Mouse (Mus musculus) cerebellum, adult 2 months (tissue): ENCODE data around the gene Tbc1d16. TPM values are rescaled to one million over a fixed set of nuclear protein-coding genes. Genes with fewer than 3 reads are reported as not detected.
A peak's percentile ranks its signal among the peaks of the same experiment; 100 is the strongest.
"Not testable (repeated sequence)": the region's sequence is repeated elsewhere in the genome, so short reads cannot be mapped to it uniquely, and the experiment has no call there.

Experiments used
- DNase-seq, 2 experiments: peaks; one replicate each; pipeline ENCODE4 v3.0.0; 2021
- H3K27ac ChIP-seq: fragments of 200-500 bp; 2 replicates; pipeline ENCODE4 v1.5.1; 2012; ENCODE audit warnings: low read length, control low read depth, inconsistent platforms; ENCODE audit not compliant: insufficient read depth
- H3K27me3 ChIP-seq: fragments of 200-500 bp; 2 replicates; pipeline ENCODE4 v1.6.1; 2012; ENCODE audit warnings: inconsistent platforms, mild to moderate bottlenecking, low read length, moderate library complexity; ENCODE audit not compliant: control insufficient read depth, insufficient read depth
- H3K4me1 ChIP-seq: fragments of 200-500 bp; 2 replicates; pipeline ENCODE4 v1.6.1; 2011; ENCODE audit warnings: low read length; ENCODE audit not compliant: control insufficient read depth, insufficient read depth
- H3K4me3 ChIP-seq: fragments of 200-500 bp; replicated peaks from 2 replicates; pipeline ENCODE3; 2011; ENCODE audit warnings: mild to moderate bottlenecking, low read depth, low read length, control low read depth; ENCODE audit not compliant: insufficient read depth
- CTCF ChIP-seq: fragments of 200-500 bp; IDR thresholded peaks from 2 replicates; pipeline ENCODE4 v1.5.1; 2011; ENCODE audit warnings: low read depth, mild to moderate bottlenecking, control low read depth, low read length, moderate library complexity, borderline replicate concordance; ENCODE audit not compliant: insufficient read depth
- POLR2A ChIP-seq: fragments of 200-500 bp; IDR thresholded peaks from 2 replicates; pipeline ENCODE4 v1.6.1; 2011; ENCODE audit warnings: low read length, control low read depth, borderline replicate concordance; ENCODE audit not compliant: insufficient read depth
- WGBS: fragments of 180-500 bp; shearing (Covaris S2); methylation state at CpG from one replicate; pipeline ENCODE4 v1.1.7; 2018; 5-methylcytosine and 5-hydroxymethylcytosine counted together
- polyA plus RNA-seq: library from polyadenylated mRNA; depleted of rRNA; stranded (reverse); fragments of >200 nt; gene quantifications from 2 replicates; pipeline ENCODE4 v1.2.3, GENCODE M21; 2012

Gene Tbc1d16
- polyA plus RNA-seq, 1 experiment, result 32.5 TPM

DNA sequence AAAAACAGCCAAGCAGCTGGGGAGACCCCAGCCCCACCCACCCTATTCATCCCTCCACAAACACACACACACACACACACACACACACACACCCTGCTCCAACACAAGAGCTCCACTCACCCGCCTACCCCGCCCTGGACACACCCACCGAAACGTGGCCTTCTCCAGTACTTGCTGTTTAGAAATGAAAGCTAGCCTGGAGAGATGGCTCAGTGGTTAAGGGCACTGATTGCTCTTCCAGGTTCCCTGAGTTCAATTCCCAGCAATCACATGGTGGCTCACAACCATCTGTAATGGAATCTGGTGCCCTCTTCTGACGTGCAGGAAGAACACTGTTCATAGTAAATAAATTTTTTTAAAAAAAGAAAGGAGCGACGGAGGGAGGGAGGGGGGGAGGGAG, 37.5 kb upstream of the Tbc1d16 start:
- no peak overlapping the region for H3K4me3 ChIP-seq

DNA sequence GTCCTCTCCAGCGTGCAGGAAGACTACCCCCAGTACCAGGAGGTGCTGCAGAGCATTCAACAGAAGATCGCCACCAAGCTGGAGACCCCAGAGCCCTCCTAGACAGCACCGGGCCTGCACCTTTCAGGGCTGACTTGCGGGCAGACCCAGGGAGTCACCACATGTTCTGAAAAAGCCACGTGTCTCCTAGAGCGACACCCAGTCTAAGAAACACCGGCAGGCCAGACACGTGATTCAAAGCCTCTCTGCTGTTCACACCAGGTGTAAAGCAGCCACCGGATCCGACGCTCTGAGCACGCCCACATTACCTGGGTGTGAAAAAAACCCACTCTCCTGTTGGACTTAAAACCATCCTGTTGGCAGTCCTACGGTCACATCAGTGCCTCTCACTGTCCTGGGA, 36.1 kb upstream of the Tbc1d16 start:
- Histone ChIP-seq H3K27ac (no peak overlapping the region), H3K27me3 (no peaks in the 10 kb centered on the region), H3K4me1 (peaks cover 23% of the 10 kb centered on the region), H3K4me3 (no peak overlapping the region)
- 94% methylated on average over 13 of the region's 13 CpGs for WGBS
- no peak for TF ChIP-seq POLR2A
- no peak for TF ChIP-seq CTCF
- DNase-seq, result no peak

More for the DNA sequence above, 37.5 kb upstream of the Tbc1d16 start:
- WGBS, result 83% methylated on average over 7 of the region's 7 CpGs
- Histone ChIP-seq H3K27ac (no peak overlapping the region), H3K27me3 (no peaks in the 10 kb centered on the region), H3K4me1 (peaks cover 12% of the 10 kb centered on the region)
- DNase-seq, result no peak
- no peak for TF ChIP-seq CTCF
- no peak for TF ChIP-seq POLR2A

DNA sequence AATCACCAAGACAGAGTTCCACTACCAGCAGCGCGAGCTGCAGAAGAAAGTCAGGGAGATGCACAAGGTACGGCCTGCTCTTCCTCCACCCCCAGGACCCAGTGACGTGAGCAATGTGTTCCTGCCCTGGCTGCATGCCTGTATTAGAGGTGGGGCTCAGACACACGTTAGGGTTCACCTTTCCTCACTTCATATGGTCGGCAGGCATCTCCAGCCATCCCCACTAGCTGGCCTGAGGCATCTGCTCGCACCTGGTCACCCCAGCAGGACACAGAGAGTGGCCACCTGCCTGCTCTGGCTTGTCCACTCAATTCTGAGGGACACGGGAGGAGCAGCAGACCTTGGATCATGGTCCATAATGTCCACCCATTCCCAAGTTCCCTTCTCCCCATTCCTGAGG, 31.7 kb upstream of the Tbc1d16 start:
- Histone ChIP-seq H3K4me3 (no peak overlapping the region), H3K27ac (no peak overlapping the region), H3K27me3 (no peaks in the 10 kb centered on the region), H3K4me1 (peaks cover 13% of the 10 kb centered on the region)
- no peak for TF ChIP-seq POLR2A
- TF ChIP-seq CTCF, result no peak
- 26% methylated on average over 8 of the region's 8 CpGs for WGBS
- peak; percentile 47 to 48 for DNase-seq

DNA sequence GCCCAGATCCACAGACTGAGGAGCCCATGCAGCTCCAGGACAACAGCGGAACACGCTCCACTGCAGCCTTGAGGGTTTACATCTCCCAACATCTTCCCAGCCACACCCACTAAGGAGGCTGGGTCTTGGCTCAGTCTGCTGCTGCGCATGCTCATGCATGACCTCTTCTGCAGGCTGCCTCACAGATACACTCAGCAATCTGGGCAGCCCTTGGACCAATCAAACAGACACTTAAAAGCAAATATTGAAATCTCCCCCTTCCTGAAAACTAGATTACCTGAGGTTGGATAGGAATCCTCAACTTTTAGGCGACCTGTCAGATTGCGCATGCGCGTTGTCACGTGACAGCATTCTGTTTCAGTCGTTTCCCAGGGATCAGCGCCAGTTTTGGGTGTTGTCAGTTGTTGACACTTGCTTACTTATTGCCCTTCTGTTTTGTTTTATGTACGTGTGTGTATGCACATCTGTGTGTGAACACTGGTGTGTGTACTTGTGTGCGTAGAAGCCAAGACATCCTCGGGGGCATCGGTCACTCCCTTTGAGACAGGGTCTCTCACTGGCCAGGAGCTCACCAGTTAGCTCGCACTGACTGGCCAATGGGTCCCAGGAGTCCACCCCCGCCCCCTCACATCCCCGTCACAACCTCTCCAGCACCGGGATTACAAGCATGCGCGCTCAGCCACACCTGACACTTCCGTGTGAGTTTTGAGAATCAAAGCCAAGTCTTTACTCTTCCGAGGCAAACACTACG, 30.4 kb upstream of the Tbc1d16 start:
- H3K27ac ChIP-seq, result 0 out of 2 replicates have a peak overlapping the region, but pooled peaks have one; percentile 10
- H3K4me3 ChIP-seq, result peak overlapping the region; percentile 57
- TF ChIP-seq POLR2A (peak; percentile 65; the same call in 1 of the 2 replicates), CTCF (no peak)
- 72% methylated on average over 23 of the region's 23 CpGs for WGBS
- DNase-seq, result peak; percentile 73 to 76
- no peaks in the 10 kb centered on the region for H3K27me3 ChIP-seq
- H3K4me1 ChIP-seq, result peaks cover 13% of the 10 kb centered on the region

DNA sequence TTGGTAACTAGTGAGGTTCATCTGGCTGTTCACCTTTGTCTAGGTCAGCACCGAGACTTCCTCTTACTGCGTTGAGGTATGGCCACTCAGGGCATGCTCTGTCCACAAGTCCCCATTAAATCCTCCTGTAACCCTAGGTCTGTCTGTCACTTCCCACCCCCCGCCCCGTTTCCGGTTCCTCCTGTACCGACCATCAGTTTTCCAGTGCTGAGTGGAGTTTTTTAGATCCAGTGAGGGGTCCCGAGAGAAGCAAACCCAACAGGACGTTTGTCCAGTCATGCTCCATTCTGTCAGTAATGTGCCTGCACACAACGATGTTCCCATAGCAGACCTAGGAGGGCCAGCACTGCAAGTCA, 29.9 kb upstream of the Tbc1d16 start:
- TF ChIP-seq POLR2A (no peak), CTCF (no peak)
- Histone ChIP-seq H3K4me1 (peaks cover 13% of the 10 kb centered on the region), H3K27ac (no peak overlapping the region), H3K4me3 (peak overlapping the region; percentile 57), H3K27me3 (no peaks in the 10 kb centered on the region)
- no peak for DNase-seq
- WGBS, result 76% methylated on average over 9 of the region's 9 CpGs

DNA sequence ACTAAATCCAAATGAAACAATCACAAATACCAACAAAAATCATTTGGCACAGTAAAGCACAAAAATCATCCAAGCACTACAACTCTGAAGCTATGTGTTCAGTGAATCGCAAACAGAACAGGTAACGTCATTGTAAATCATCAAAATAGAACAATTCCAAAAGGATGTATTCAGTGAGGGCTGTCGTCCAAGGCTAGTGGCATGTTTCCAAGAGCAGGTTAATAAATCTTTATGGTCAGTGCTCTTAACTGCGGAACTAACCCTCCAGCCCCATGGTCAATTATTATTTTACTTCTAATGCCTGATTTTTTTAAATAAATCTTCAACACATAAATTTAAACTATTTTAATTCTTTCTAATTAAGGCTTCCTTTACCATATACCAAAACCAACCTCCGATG, 28.3 kb upstream of the Tbc1d16 start:
- peak in 1 of 2 experiments; percentile 49 for DNase-seq
- H3K4me1 ChIP-seq, result peaks cover 16% of the 10 kb centered on the region
- 36% methylated on average over 5 of the region's 5 CpGs for WGBS
- H3K27ac ChIP-seq, H3K4me3 ChIP-seq, H3K27me3 ChIP-seq: not testable (repeated sequence)

DNA sequence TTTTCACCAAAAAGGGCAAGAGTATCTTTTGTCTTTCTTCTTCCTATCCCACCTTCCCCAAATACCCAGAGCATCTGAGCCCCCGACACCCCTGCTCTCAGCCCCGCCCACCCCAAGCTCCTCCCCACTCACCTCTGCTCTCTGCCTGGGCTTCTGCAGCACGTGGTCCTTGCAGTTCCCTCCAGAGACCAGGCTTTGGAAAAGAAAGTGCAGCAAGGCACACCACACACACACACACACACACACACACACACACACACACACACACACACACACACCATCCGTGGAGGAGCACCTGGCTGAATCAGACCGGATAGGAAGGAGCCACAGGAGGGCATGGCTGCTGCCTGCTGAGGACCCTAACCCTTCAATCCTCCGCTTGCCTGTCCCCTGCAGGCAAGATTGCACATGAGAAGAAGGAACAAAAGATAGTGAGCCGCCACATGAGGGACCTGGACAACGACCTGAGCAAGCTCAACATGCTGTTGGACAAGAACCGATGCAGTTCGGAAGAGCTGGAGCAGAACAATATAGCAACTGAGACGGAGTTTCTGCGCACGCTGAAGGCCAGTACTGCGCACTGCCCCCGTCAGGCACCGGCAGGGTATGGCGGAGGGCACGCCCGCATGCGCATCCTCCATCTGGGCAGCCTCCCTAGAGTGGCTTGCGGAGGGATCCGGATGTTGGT, 24.7 kb upstream of the Tbc1d16 start:
- Histone ChIP-seq H3K4me1 (peaks cover 4% of the 10 kb centered on the region; the same call in 1 of the 2 replicates), H3K4me3 (no peak overlapping the region), H3K27ac (no peak overlapping the region), H3K27me3 (no peaks in the 10 kb centered on the region)
- TF ChIP-seq CTCF, result peak; percentile 70
- TF ChIP-seq POLR2A, result no peak
- peak; percentile 55 to 66 for DNase-seq
- 12% methylated on average over 22 of the region's 22 CpGs for WGBS

DNA sequence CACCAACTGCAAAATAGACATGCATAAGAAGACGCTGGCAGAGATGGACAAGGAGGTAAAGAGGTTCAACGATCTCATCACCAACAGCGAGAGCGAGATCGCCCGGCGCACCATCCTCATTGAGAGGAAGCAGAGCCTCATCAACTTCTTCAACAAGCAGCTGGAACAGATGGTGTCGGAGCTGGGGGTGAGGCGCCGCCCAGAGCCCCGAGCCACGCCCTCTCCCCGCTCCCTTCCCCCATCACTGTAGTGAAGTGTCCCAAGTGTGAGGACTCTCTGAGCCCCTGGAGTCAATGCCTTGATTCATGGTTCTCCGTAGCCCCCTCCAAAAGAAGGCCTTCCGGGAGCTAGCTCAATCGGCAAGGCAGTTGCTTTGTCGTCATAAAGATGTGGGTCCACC, 22.7 kb upstream of the Tbc1d16 start:
- Histone ChIP-seq H3K4me3 (no peak overlapping the region), H3K27me3 (no peaks in the 10 kb centered on the region), H3K4me1 (peaks cover 4% of the 10 kb centered on the region; the same call in 1 of the 2 replicates), H3K27ac (no peak overlapping the region)
- no peak for DNase-seq
- 80% methylated on average over 17 of the region's 17 CpGs for WGBS
- TF ChIP-seq POLR2A (no peak), CTCF (no peak)
